Mouse (Mus musculus) ZHBTc4 (cell line): Measurements from ENCODE around the gene Nrbf2.

Source experiments
- DNase-seq: peaks from one replicate; pipeline ENCODE4 v3.0.0-alpha.2; 2011; ENCODE audit warnings: low read depth, low spot score

Gene Nrbf2

DNA sequence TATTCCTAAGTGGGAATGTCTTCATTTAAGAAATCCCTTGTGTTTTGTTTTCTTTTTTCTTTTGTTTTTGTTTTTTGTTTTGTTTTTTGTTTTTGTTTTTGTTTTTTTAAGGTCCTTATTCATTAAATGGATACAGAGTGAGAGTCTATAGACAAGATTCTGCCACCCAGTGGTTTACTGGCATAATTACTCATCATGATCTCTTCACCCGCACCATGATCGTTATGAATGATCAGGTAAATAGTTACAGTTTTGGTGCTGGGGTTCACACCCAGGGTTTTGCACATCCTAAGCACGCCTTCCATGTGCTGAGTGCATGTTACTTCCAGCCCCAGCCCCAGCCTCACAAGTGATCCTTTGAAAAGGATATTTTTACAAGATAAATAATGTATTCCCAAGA lies 68.2 kb downstream of the Nrbf2 start:
- DNase-seq: no peak
